Mouse (Mus musculus) midbrain, embryonic 11.5 days (tissue): ENCODE data around the gene Zc3h14. TPM values are rescaled to one million over a fixed set of nuclear protein-coding genes. Genes with fewer than 3 reads are reported as not detected.
A peak's percentile ranks its signal among the peaks of the same experiment; 100 is the strongest.

Experiments
- ATAC-seq: fragments of 200-750 bp; cut with Nextera tagmentation; 2 replicates; pipeline ENCODE4 v1.8.0; 2017; ENCODE audit warnings: moderate TSS enrichment, moderate library complexity; ENCODE audit not compliant: low FRiP score
- DNase-seq: peaks from one replicate; pipeline ENCODE4 v3.0.0; 2015; ENCODE audit warnings: low spot score; ENCODE audit errors: missing footprints
- H3K27ac ChIP-seq: fragments of 300-500 bp; sonication (generic); 2 replicates; pipeline ENCODE4 v1.5.1; 2014; ENCODE audit warnings: low read depth, low read length
- H3K27me3 ChIP-seq: fragments of 300-500 bp; sonication (generic); 2 replicates; pipeline ENCODE4 v1.6.1; 2014; ENCODE audit warnings: mild to moderate bottlenecking, low read length, moderate library complexity, mixed read lengths; ENCODE audit not compliant: control insufficient read depth, insufficient read depth
- H3K36me3 ChIP-seq: fragments of 300-500 bp; sonication (generic); 2 replicates; pipeline ENCODE4 v1.6.1; 2014; ENCODE audit warnings: mild to moderate bottlenecking, low read length, moderate library complexity, mixed read lengths; ENCODE audit not compliant: control insufficient read depth, insufficient read depth
- H3K4me1 ChIP-seq: fragments of 300-500 bp; sonication (generic); 2 replicates; pipeline ENCODE4 v1.6.1; 2014; ENCODE audit warnings: low read length; ENCODE audit not compliant: control insufficient read depth, insufficient read depth
- H3K4me2 ChIP-seq: fragments of 300-500 bp; sonication (generic); 2 replicates; pipeline ENCODE4 v1.6.1; 2014; ENCODE audit warnings: mild to moderate bottlenecking, moderate library complexity
- H3K4me3 ChIP-seq: fragments of 300-500 bp; sonication (generic); 2 replicates; pipeline ENCODE4 v1.5.1; 2014; ENCODE audit warnings: low read depth, low read length
- H3K9ac ChIP-seq: fragments of 300-500 bp; sonication (generic); 2 replicates; pipeline ENCODE4 v1.6.1; 2014; ENCODE audit warnings: low read length
- H3K9me3 ChIP-seq: fragments of 300-500 bp; sonication (generic); 2 replicates; pipeline ENCODE4 v1.6.1; 2016; ENCODE audit warnings: low read length; ENCODE audit not compliant: control insufficient read depth
- WGBS: fragments of 180-500 bp; shearing (Covaris S2); extraction: QIAGEN DNeasy Blood & Tissue Kit; methylation state at CpG from one replicate; pipeline ENCODE4 v1.1.7; 2014; 5-methylcytosine and 5-hydroxymethylcytosine counted together
- polyA plus RNA-seq: library from polyadenylated mRNA; unstranded; fragments of >200 nt; fragmentation: Nextera tagmentation; extraction: Ambion mirVana; gene quantifications from 2 replicates; pipeline ENCODE4 v1.2.1, GENCODE M21; 2014

The Zc3h14 gene
- polyA plus RNA-seq, 1 experiment from 2014 or later: 180 TPM

DNA sequence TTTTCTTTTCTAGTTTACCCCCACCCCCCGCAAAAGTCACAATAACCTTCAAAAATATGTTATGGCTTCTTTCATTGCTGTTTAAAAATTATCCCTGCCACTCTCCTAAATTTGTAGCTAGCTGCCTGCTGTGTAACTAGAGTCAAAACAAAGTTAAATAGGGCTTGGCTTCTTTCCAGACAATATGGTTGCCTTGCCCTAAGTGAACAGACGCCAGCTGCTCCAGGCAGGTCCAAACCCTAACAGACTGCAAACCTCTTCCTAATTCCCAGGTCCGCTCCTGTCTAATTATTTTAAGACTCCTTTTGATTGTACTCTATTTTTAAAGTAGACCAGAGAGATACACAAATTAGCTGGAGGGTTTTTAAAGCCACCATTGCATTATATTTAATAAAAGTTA lies 26.1 kb upstream of the Zc3h14 start:
- WGBS: 86% methylated on average over 3 of the region's 3 CpGs
- Histone ChIP-seq H3K9me3 (no peaks in the 10 kb centered on the region), H3K4me3 (no peak overlapping the region), H3K27ac (no peak overlapping the region), H3K4me1 (no peaks in the 10 kb centered on the region), H3K4me2 (no peak overlapping the region), H3K27me3 (no peaks in the 10 kb centered on the region), H3K9ac (no peak overlapping the region), H3K36me3 (no peaks in the 10 kb centered on the region; the same call in 1 of the 2 replicates)
- DNase-seq (no peak), ATAC-seq (no peak)

DNA sequence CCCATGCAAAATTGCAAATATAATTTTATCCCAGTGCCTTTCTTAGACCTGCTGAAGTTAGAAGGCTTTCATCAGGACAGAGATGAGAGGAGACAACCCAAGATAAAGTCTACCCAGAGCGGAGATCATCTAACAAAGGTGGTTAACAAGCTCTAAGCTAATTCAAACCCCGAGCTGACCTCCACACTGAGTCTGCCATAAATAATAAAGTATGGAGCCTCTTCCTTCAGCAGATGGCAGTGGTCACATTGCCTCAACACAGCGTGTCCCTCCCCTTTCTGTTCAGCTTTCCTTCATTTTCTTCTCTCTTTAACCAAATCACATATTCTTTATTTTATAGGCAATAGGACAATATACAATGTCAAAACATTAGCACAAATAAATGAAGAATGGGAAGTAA lies 25.7 kb upstream of the Zc3h14 start:
- Histone ChIP-seq H3K27me3 (no peaks in the 10 kb centered on the region), H3K36me3 (no peaks in the 10 kb centered on the region; the same call in 1 of the 2 replicates), H3K4me2 (no peak overlapping the region), H3K9me3 (no peaks in the 10 kb centered on the region), H3K4me3 (no peak overlapping the region), H3K9ac (no peak overlapping the region), H3K4me1 (no peaks in the 10 kb centered on the region), H3K27ac (no peak overlapping the region)
- DNase-seq (no peak), ATAC-seq (no peak)
- WGBS: 89% methylated on average over 3 of the region's 3 CpGs

DNA sequence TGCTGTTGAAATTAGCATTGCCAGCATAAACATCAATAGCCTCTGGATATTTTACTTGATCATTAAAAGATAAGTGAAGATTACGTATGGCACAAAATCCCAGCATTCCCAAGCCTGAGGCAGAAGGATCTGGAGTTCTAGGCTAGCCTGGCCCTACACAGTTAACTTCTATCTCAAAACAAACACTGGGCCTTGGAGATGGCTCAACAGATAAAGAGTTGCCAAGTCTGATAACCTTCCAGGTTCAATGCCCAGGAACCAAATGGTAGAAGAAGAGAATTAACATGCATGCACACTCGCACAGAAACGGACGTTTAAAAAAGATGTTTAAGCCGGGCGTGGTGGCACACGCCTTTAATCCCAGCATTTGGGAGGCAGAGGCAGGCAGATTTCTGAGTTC lies 22.5 kb upstream of the Zc3h14 start:
- no peak overlapping the region for H3K27ac ChIP-seq
- ATAC-seq: no peak
- H3K27me3 ChIP-seq: no peaks in the 10 kb centered on the region
- WGBS: 94% methylated on average over 7 of the region's 7 CpGs
- H3K9ac ChIP-seq: no peak overlapping the region
- no peaks in the 10 kb centered on the region for H3K4me1 ChIP-seq
- DNase-seq: no peak
- no peak overlapping the region for H3K4me3 ChIP-seq
- no peak overlapping the region for H3K4me2 ChIP-seq
- H3K36me3 ChIP-seq: no peaks in the 10 kb centered on the region; the same call in 1 of the 2 replicates
- no peaks in the 10 kb centered on the region for H3K9me3 ChIP-seq

DNA sequence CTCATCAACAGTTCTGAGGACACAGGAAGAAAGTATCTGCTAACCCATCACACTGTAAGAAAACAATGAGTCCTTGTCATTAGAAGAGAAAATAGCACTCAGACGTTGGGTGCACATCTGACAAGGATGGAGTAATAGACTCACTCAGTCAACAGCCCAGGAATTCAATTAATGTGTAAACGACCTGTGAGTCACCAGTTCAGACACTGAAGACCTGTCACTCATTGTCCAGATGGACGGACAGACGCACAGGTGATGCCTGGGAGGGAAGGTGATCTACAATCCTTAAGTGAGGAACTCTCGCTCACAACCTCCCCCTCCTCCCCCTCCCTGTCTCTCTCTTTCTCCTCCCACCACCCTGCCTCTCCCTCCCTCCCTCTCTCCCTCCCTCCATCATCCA lies 21.8 kb upstream of the Zc3h14 start:
- no peaks in the 10 kb centered on the region; the same call in 1 of the 2 replicates for H3K36me3 ChIP-seq
- no peaks in the 10 kb centered on the region for H3K27me3 ChIP-seq
- H3K4me3 ChIP-seq: no peak overlapping the region
- H3K4me1 ChIP-seq: no peaks in the 10 kb centered on the region
- no peak for ATAC-seq
- no peak overlapping the region for H3K9ac ChIP-seq
- no peak overlapping the region for H3K4me2 ChIP-seq
- DNase-seq: no peak
- 82% methylated on average over 5 of the region's 5 CpGs for WGBS
- no peaks in the 10 kb centered on the region for H3K9me3 ChIP-seq
- no peak overlapping the region for H3K27ac ChIP-seq

DNA sequence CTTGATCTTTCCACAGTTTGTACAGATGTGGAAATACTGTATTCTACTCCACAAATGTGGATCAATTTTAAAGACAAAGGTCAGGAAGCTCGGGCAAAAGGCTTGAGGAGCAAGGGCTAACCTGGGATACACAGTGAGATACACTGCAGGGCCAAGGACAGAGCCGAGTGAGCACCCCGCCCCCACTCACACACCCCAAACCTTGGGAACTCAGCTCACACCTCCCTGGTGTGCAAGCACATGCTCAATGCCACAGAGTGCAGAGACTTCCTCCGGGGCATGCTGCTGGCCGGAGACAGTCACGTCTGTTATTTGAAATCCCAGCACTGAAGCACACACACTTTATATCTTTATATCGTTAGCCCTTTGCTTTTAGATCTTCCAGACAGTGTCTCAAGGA lies 20.7 kb upstream of the Zc3h14 start:
- Histone ChIP-seq H3K9me3 (no peaks in the 10 kb centered on the region), H3K36me3 (no peaks in the 10 kb centered on the region; the same call in 1 of the 2 replicates), H3K27ac (no peak overlapping the region), H3K4me1 (no peaks in the 10 kb centered on the region), H3K4me3 (no peak overlapping the region), H3K4me2 (no peak overlapping the region), H3K9ac (no peak overlapping the region), H3K27me3 (no peaks in the 10 kb centered on the region)
- WGBS: 87% methylated on average over 7 of the region's 7 CpGs
- ATAC-seq: no peak
- no peak for DNase-seq

DNA sequence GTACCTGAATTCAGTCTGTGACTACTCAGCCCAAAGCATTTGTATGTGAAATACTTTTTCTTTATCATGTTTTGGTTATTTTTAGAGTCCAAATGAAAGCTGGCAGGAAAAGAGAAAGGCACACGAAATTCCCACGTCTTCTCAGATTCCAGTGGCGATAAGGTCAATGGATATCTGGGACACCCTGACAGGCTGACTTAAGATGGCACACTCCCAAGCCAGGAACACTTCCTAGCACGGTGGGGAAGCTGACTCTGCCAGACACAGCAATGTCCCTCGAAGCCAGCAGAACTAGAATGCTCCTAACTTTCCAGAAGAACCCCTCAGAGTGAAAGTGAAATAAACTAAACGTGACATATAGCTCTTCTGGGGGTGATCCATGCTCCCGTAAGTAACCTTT lies 19.6 kb upstream of the Zc3h14 start:
- no peak for ATAC-seq
- Histone ChIP-seq H3K27me3 (no peaks in the 10 kb centered on the region), H3K4me1 (no peaks in the 10 kb centered on the region), H3K4me2 (no peak overlapping the region), H3K27ac (no peak overlapping the region), H3K9me3 (no peaks in the 10 kb centered on the region), H3K9ac (no peak overlapping the region), H3K36me3 (no peaks in the 10 kb centered on the region; the same call in 1 of the 2 replicates), H3K4me3 (no peak overlapping the region)
- WGBS: 88% methylated on average over 7 of the region's 7 CpGs
- no peak for DNase-seq

DNA sequence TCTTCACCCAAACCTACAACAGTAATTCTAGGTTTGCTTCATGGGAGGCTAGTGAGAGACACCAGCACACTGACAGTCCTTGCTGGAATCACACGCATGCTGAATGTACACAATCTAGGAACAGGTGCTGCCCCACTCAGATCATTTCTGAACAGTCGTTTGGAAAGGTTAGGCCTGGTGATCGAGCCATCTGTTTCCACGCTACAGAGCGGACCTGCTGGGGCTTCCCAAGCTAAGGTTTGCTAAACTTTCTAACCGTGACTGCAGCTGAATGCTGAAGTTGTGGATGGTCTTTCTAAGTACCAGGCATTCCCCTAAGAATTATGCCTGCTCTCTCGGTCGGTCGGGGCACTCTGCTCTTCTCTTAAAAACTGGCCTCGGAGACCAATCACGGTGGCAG lies 16.1 kb upstream of the Zc3h14 start:
- Histone ChIP-seq H3K27me3 (no peaks in the 10 kb centered on the region), H3K9ac (no peak overlapping the region), H3K4me2 (no peak overlapping the region), H3K4me3 (no peak overlapping the region), H3K4me1 (peaks cover 14% of the 10 kb centered on the region), H3K27ac (no peak overlapping the region), H3K9me3 (no peaks in the 10 kb centered on the region), H3K36me3 (no peaks in the 10 kb centered on the region)
- ATAC-seq: no peak
- WGBS: 92% methylated on average over 11 of the region's 11 CpGs
- no peak for DNase-seq

DNA sequence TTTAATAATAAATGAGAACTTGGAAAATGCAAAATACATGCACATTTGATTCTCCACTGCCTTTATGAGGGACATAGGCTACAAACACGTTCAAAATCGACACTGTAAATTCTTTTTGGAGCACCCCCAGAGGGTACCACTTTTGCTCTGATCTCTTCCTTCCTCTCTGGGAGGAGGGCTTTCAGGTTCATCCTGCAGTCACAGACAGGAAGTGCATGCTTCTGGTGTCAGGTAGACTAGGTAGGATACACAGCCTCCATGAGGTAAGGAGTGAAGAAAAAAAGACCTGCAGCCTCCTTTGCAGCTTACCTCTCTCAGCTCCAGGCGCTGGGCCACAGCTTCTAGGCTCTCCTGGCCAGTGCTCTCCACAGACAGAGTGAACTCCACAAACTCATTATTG lies 13.6 kb upstream of the Zc3h14 start:
- Histone ChIP-seq H3K4me3 (no peak overlapping the region), H3K27me3 (peaks cover 4% of the 10 kb centered on the region), H3K27ac (no peak overlapping the region), H3K9me3 (no peaks in the 10 kb centered on the region), H3K4me1 (peaks cover 19% of the 10 kb centered on the region), H3K36me3 (no peaks in the 10 kb centered on the region), H3K4me2 (peak overlapping the region; percentile 87), H3K9ac (no peak overlapping the region)
- 71% methylated on average over 3 of the region's 3 CpGs for WGBS
- ATAC-seq (no peak), DNase-seq (no peak)

DNA sequence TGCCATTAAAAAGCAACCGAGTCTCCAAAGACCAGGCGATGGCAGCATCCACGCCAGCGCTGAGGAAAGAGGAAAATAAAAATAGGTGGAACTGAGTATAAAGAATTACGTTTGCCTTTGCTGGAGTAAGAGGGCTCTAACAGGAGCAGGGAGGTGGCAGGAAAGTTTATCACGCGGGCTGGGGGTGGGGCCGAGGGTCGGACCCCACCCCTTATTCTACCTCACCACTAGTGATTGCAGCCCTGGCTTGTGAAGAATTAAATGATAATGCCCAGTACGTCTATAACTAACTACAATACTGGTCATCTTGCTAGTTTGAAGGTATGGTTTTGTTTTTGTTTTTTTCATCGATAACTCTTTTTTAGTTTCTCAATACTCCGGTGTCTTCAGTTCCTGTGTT lies 13.0 kb upstream of the Zc3h14 start:
- Histone ChIP-seq H3K9me3 (no peaks in the 10 kb centered on the region), H3K4me1 (peaks cover 20% of the 10 kb centered on the region), H3K4me2 (peak overlapping the region; percentile 87), H3K27ac (no peak overlapping the region), H3K36me3 (no peaks in the 10 kb centered on the region), H3K4me3 (peak overlapping the region; percentile 64), H3K27me3 (peaks cover 6% of the 10 kb centered on the region), H3K9ac (peak overlapping the region; percentile 76; the same call in 1 of the 2 replicates)
- ATAC-seq (no peak), DNase-seq (no peak)
- whole genome bisulfite sequencing: 19% methylated on average over 12 of the region's 12 CpGs
